Mouse (Mus musculus) forebrain, embryonic 12.5 days (tissue): ENCODE data around the gene Lrmp. TPM values are rescaled to one million over a fixed set of nuclear protein-coding genes. Genes with fewer than 3 reads are reported as not detected.

Experiments used
- ATAC-seq: fragments of 200-750 bp; cut with Nextera tagmentation; 2 replicates; pipeline ENCODE4 v1.8.0; 2017; ENCODE audit warnings: moderate TSS enrichment; ENCODE audit not compliant: low FRiP score
- H3K27ac ChIP-seq: fragments of 300-500 bp; sonication (generic); 2 replicates; pipeline ENCODE4 v1.5.1; 2016; ENCODE audit warnings: mild to moderate bottlenecking
- H3K27me3 ChIP-seq: fragments of 300-500 bp; sonication (generic); 2 replicates; pipeline ENCODE4 v1.6.1; 2016; ENCODE audit warnings: mild to moderate bottlenecking
- H3K36me3 ChIP-seq: fragments of 300-500 bp; sonication (generic); replicated peaks from 2 replicates; pipeline ENCODE4 v1.6.1; 2016; ENCODE audit warnings: mild to moderate bottlenecking
- H3K4me1 ChIP-seq: fragments of 300-500 bp; sonication (generic); 2 replicates; pipeline ENCODE4 v1.6.1; 2016
- H3K4me2 ChIP-seq: fragments of 300-500 bp; sonication (generic); 2 replicates; pipeline ENCODE4 v1.6.1; 2016; ENCODE audit warnings: mild to moderate bottlenecking, moderate library complexity
- H3K4me3 ChIP-seq: fragments of 300-500 bp; sonication (generic); replicated peaks from 2 replicates; pipeline ENCODE4 v1.5.1; 2016; ENCODE audit warnings: mild to moderate bottlenecking
- H3K9ac ChIP-seq: fragments of 300-500 bp; sonication (generic); 2 replicates; pipeline ENCODE4 v1.6.1; 2016; ENCODE audit warnings: mild to moderate bottlenecking
- H3K9me3 ChIP-seq: fragments of 300-500 bp; sonication (generic); 2 replicates; pipeline ENCODE4 v1.6.1; 2016
- WGBS: fragments of 180-500 bp; shearing (Covaris S2); methylation state at CpG from one replicate; pipeline ENCODE4 v1.1.7; 2016; 5-methylcytosine and 5-hydroxymethylcytosine counted together
- polyA plus RNA-seq: library from polyadenylated mRNA; unstranded; fragments of >200 nt; fragmentation: Nextera tagmentation; extraction: Ambion mirVana; gene quantifications from 2 replicates; pipeline ENCODE4 v1.2.1, GENCODE M21; 2016

The Lrmp gene
- polyA plus RNA-seq, 1 experiment from 2014 or later: 1.0 TPM

- Histone ChIP-seq H3K4me2 (peak overlapping the region; percentile 39), H3K9ac (no peak overlapping the region), H3K4me1 (no peaks in the 10 kb centered on the region), H3K27me3 (no peaks in the 10 kb centered on the region), H3K9me3 (no peaks in the 10 kb centered on the region), H3K27ac (no peak overlapping the region), H3K36me3 (no peaks in the 10 kb centered on the region), H3K4me3 (peak overlapping the region; percentile 27)
- WGBS: 56% methylated on average over 27 of the region's 27 CpGs
- ATAC-seq: peak; percentile 71
Observed at GRCm38 (mm10) chr6:145187093-145188088, 71.9 kb downstream of the Lrmp start.

- no peaks in the 10 kb centered on the region for H3K4me1 ChIP-seq
- no peak overlapping the region for H3K4me2 ChIP-seq
- no peaks in the 10 kb centered on the region for H3K27me3 ChIP-seq
- no peak overlapping the region for H3K9ac ChIP-seq
- H3K36me3 ChIP-seq: no peaks in the 10 kb centered on the region
- WGBS: 94% methylated on average over 3 of the region's 3 CpGs
- no peak for ATAC-seq
- no peak overlapping the region for H3K27ac ChIP-seq
- no peaks in the 10 kb centered on the region for H3K9me3 ChIP-seq
- H3K4me3 ChIP-seq: no peak overlapping the region
Observed at GRCm38 (mm10) chr6:145193038-145193437, 77.6 kb downstream of the Lrmp start.

DNA sequence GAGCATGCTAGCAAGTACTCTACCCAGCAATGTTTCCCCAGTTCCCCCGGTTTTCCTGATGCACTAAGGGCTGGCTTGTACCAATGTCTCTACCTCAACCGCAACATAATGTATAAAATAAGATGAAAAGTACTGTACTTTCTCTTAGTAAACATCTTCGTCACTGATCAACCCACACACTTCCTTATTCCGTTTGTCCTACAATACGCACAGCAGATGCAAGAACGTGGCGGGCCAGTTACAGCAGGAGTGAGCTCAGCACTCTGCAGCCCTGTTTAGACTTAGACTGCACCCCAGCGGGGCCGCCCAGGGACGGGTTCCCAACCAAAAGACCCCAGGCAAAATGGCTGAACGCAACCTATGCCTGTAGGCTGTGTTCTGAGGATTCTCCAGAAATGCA, 78.0 kb downstream of the Lrmp start:
- Histone ChIP-seq H3K4me1 (no peaks in the 10 kb centered on the region), H3K4me3 (no peak overlapping the region), H3K9me3 (no peaks in the 10 kb centered on the region), H3K27me3 (no peaks in the 10 kb centered on the region), H3K36me3 (no peaks in the 10 kb centered on the region), H3K9ac (no peak overlapping the region), H3K27ac (no peak overlapping the region), H3K4me2 (no peak overlapping the region)
- 82% methylated on average over 11 of the region's 11 CpGs for WGBS
- no peak for ATAC-seq

DNA sequence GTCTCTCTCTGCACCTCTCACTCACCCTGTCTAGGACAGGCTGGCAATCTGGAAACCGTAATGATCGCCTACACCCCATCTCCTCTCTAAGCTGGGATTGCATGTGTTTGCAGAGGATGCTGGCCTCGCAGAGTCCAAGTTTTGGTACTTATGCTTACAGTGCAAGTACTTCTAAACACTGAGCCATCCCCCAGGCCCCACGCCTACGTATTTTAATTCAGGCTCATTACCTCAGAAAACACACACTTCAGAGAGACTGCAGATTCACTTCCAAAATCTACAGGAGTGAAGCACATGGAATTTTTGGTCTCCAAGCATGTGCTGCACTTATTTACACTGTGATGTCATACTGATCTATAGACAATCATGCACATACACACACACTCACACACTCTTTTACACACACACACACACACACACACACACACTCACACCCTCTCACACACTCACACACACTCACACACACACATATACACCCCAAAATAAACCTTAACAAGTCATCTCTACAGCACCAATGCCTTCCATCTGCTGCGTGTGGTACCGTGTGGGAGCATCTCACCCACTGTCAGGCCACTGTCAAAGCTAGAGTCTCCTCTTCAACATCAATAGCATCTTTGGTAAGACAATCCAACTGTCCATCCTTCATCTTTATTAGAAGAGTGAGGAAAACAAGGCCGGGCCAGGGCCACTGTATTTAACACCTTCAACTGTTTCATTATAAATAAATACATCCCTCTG, 82.7 kb downstream of the Lrmp start:
- H3K4me2 ChIP-seq: no peak overlapping the region
- H3K36me3 ChIP-seq: no peaks in the 10 kb centered on the region
- no peak overlapping the region for H3K4me3 ChIP-seq
- H3K9ac ChIP-seq: no peak overlapping the region
- H3K9me3 ChIP-seq: no peaks in the 10 kb centered on the region
- H3K27ac ChIP-seq: no peak overlapping the region
- 99% methylated on average over 8 of the region's 8 CpGs for WGBS
- no peaks in the 10 kb centered on the region for H3K27me3 ChIP-seq
- ATAC-seq: no peak
- H3K4me1 ChIP-seq: no peaks in the 10 kb centered on the region

DNA sequence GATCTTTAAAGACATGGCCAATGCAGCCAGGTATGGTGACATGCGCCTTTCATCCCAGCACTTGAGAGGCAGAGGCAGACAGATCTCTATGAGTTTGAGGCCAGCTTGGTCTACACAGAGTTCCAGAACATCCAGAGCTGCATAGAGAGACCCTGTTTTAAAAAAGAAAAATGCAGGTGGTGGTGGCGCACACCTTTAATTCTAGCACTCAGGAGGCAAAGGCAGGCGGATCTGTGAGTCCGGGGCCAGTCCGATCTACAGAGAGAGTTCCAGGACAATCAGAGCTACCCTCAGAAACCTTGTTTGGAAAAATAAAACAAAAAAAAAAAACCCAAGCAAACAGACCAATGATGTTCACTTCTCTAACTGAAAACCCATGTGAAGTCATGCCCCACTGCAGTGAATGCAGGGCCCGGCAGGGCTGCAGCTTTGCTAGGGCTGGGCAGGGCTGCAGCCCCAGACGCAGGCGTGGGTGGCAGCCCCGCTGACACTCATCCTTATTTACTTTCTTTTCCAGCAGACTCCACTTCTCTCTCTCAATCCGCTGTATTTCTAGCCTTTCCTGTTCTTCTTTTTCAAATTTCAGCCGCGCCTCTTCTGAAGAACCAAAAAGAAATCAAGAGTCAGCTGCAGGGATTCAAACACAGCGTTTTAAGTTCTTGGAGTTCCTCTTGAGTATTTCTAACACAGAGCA, 87.1 kb downstream of the Lrmp start:
- WGBS: 83% methylated on average over 13 of the region's 13 CpGs
- Histone ChIP-seq H3K4me3 (no peak overlapping the region), H3K36me3 (no peaks in the 10 kb centered on the region), H3K4me2 (no peak overlapping the region), H3K9me3 (no peaks in the 10 kb centered on the region), H3K27ac (no peak overlapping the region), H3K27me3 (no peaks in the 10 kb centered on the region), H3K9ac (no peak overlapping the region), H3K4me1 (no peaks in the 10 kb centered on the region)
- no peak for ATAC-seq

DNA sequence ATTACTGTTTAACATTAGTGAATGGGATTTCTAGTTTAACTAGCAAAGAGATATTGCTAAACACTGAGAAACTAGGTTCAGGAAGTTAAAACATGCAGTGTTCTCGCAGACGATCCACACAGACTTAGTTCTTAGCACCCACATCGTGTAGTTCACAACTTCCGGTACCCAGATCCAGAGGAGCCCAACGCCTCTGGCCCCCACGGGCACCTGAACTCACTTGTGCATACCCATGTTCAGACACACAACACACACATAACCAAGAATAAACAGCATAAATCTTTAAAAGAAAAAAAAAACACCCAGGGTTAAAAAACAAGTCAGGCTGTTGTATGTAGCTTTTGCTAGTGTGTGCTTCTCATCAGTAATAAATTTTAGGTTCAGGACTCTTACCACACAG, 89.0 kb downstream of the Lrmp start:
- H3K4me1 ChIP-seq: no peaks in the 10 kb centered on the region
- no peak overlapping the region for H3K9ac ChIP-seq
- H3K4me3 ChIP-seq: no peak overlapping the region
- no peak overlapping the region for H3K4me2 ChIP-seq
- no peak overlapping the region for H3K27ac ChIP-seq
- no peaks in the 10 kb centered on the region for H3K36me3 ChIP-seq
- no peak for ATAC-seq
- 90% methylated on average over 6 of the region's 6 CpGs for WGBS
- no peaks in the 10 kb centered on the region for H3K9me3 ChIP-seq
- no peaks in the 10 kb centered on the region for H3K27me3 ChIP-seq

- Histone ChIP-seq H3K36me3 (no peaks in the 10 kb centered on the region), H3K4me3 (no peak overlapping the region), H3K27ac (no peak overlapping the region), H3K4me2 (no peak overlapping the region), H3K27me3 (no peaks in the 10 kb centered on the region), H3K9ac (no peak overlapping the region), H3K4me1 (peaks cover 3% of the 10 kb centered on the region), H3K9me3 (no peaks in the 10 kb centered on the region)
- ATAC-seq: no peak
- 76% methylated on average over 10 of the region's 10 CpGs for WGBS
Observed at GRCm38 (mm10) chr6:145205142-145205541, 89.7 kb downstream of the Lrmp start.

DNA sequence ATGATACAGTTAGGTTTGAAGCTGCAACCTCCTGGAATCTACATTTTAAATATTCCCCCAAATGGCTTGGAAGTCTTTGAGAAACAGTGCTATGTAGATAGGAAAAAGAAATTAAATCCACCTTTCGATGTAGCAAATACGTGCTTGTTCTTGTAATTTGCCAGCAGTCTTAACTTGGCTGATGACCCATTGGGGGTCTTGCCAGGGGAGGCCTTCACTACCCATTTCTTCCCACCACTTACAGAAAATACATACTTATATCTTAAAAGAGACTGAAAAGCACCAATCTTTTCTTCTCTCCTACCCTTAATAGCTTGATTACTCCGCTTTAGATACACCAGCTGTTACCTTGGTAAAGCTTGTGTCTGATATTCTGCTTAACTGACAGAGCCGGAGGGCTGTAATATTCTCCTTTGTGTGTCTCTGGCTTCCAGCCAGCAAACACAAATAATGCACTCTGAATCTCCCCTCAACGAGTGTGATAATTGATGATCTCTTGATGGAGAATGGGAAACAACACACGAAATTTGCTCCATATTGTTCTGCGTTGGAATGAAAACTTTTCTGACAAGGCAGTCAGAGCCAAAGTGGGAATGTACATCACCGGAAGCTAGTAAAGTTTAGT, 94.7 kb downstream of the Lrmp start:
- 35% methylated on average over 8 of the region's 8 CpGs for WGBS
- no peak; the same call in 1 of the 2 replicates for ATAC-seq
- Histone ChIP-seq H3K27ac (peak overlapping the region; percentile 95; the same call in 1 of the 2 replicates), H3K9ac (peak overlapping the region; percentile 40), H3K4me1 (peaks cover 17% of the 10 kb centered on the region), H3K9me3 (no peaks in the 10 kb centered on the region), H3K4me2 (peak overlapping the region; percentile 74), H3K36me3 (no peaks in the 10 kb centered on the region), H3K27me3 (no peaks in the 10 kb centered on the region), H3K4me3 (peak overlapping the region; percentile 71)

GRCm38 (mm10) chr6:145210816-145211338, 95.4 kb downstream of the Lrmp start, which contains the start of the genes Casc1 and Etfrf1:
Casc1 (minus strand) TSS chr6:145211005.
Etfrf1 (plus strand) TSS chr6:145211134.
- under 1% methylated on average over 36 of the region's 36 CpGs for WGBS
- peak within 1 kb of the TSS; percentile 95 for H3K27ac ChIP-seq
- peak within 1 kb of the TSS; percentile 74 for H3K4me2 ChIP-seq
- peaks cover 17% of the 10 kb centered on the region for H3K4me1 ChIP-seq
- peak within 1 kb of the TSS; percentile 71 for H3K4me3 ChIP-seq
- no peaks in the 10 kb centered on the region for H3K27me3 ChIP-seq
- H3K9me3 ChIP-seq: no peaks in the 10 kb centered on the region
- peaks cover 2% of the 10 kb centered on the region; the same call in 1 of the 2 replicates for H3K36me3 ChIP-seq
- peak within 1 kb of the TSS; percentile 88 for H3K9ac ChIP-seq
- ATAC-seq: peak; percentile 100

DNA sequence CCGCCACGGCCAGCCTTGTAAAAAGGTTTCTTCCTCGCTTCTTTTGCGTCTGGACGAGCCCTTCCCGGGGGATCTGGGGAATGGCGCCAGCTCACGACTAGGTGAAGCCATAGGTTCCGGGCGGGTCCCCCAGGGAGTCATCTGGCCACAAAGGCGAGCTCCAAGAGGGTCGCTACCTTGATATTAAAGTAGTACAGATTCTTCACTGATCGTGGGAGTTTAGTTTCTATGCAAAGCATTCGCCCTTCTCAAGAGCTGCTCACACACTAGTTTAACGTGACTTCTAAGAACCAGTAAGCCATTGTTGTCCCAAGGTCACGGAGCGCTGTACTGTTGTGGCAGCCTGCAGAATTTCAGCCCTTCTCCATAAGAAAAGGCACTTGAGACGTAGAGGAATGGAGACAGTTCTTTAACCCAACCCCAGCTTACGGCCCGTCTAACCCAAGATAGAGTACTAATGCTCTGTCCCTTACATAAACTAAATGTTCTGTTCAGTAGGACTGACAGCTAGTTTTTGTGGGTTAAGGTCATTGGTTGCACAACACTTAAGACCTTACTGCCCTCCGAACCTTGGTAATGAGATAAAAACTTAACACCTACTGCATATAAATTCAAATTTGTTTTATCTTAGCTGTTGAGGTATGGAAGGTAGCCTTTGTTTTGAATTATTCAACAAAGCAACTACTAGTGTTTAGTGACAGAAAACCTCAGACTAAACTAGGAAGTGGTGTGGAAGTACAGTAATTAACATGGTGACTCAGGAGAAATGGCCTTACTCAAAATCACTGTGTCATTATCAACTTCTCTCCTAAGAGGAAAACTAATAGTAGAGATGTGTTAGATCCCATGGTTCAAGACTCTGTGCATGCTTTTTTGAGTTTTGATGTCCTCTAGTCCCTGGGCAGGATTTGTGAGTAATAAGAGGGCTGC, 96.2 kb downstream of the Lrmp start:
- H3K27me3 ChIP-seq: no peaks in the 10 kb centered on the region
- H3K4me1 ChIP-seq: peaks cover 17% of the 10 kb centered on the region
- H3K4me3 ChIP-seq: peak overlapping the region; percentile 71
- WGBS: 4% methylated on average over 21 of the region's 21 CpGs
- peak overlapping the region; percentile 74 for H3K4me2 ChIP-seq
- H3K9me3 ChIP-seq: no peaks in the 10 kb centered on the region
- ATAC-seq: peak; percentile 39; the same call in 1 of the 2 replicates
- H3K27ac ChIP-seq: peak overlapping the region; percentile 95
- H3K36me3 ChIP-seq: peaks cover 8% of the 10 kb centered on the region; the same call in 1 of the 2 replicates
- peak overlapping the region; percentile 88 for H3K9ac ChIP-seq

GRCm38 (mm10) chr6:145213916-145214315, 98.5 kb downstream of the Lrmp start:
- no peak for ATAC-seq
- H3K36me3 ChIP-seq: peaks cover 17% of the 10 kb centered on the region
- H3K9me3 ChIP-seq: no peaks in the 10 kb centered on the region
- 82% methylated on average over 2 of the region's 2 CpGs for WGBS
- H3K27ac ChIP-seq: no peak overlapping the region
- no peaks in the 10 kb centered on the region for H3K27me3 ChIP-seq
- peaks cover 17% of the 10 kb centered on the region for H3K4me1 ChIP-seq
- H3K9ac ChIP-seq: no peak overlapping the region
- H3K4me3 ChIP-seq: no peak overlapping the region
- no peak overlapping the region for H3K4me2 ChIP-seq
